Mouse (Mus musculus): ENCODE results near the gene Rad51b. TPM values are rescaled to one million over a fixed set of nuclear protein-coding genes. Genes with fewer than 3 reads are reported as not detected.

The Rad51b gene
- polyA plus RNA-seq, 1 experiment from 2014 or later, result 4.9 TPM

GRCm38 (mm10) chr12:79602641-79603040 lies 305.6 kb downstream of the Rad51b start:
- H3K4me1 ChIP-seq (ENCODE audit: control insufficient read depth, insufficient read depth, low read length), result no peaks in the 10 kb centered on the region
- no peak overlapping the region for H3K27ac ChIP-seq (replicated peaks; ENCODE audit: low read depth, low read length)
- no peaks in the 10 kb centered on the region for H3K36me3 ChIP-seq (replicated peaks; ENCODE audit: control insufficient read depth, insufficient read depth, low read depth, low read length)
- WGBS, result 74% methylated on average over 3 of the region's 3 CpGs
- H3K9ac ChIP-seq (replicated peaks; ENCODE audit: low read length), result no peak overlapping the region
- no peaks in the 10 kb centered on the region for H3K9me3 ChIP-seq (replicated peaks; ENCODE audit: control insufficient read depth, low read length)
- no peaks in the 10 kb centered on the region for H3K27me3 ChIP-seq (ENCODE audit: control insufficient read depth, insufficient read depth, low read length)
- no peak overlapping the region for H3K4me2 ChIP-seq (ENCODE audit: low read depth, low read length)
- no peak for DNase-seq (ENCODE audit: low spot score)
- no peak overlapping the region for H3K4me3 ChIP-seq (ENCODE audit: low read depth, low read length)
- ATAC-seq (replicated peaks; ENCODE audit: insufficient number of reproducible peaks, low FRiP score, low TSS enrichment, low read depth), result no peak

GRCm38 (mm10) chr12:79604850-79605249 lies 307.8 kb downstream of the Rad51b start:
- no peak for ATAC-seq (replicated peaks; ENCODE audit: insufficient number of reproducible peaks, low FRiP score, low TSS enrichment, low read depth)
- H3K36me3 ChIP-seq (replicated peaks; ENCODE audit: control insufficient read depth, insufficient read depth, low read depth, low read length), result no peaks in the 10 kb centered on the region
- 82% methylated on average over 2 of the region's 2 CpGs for WGBS
- H3K9ac ChIP-seq (replicated peaks; ENCODE audit: low read length), result no peak overlapping the region
- H3K4me1 ChIP-seq (ENCODE audit: control insufficient read depth, insufficient read depth, low read length), result no peaks in the 10 kb centered on the region
- no peak for DNase-seq (ENCODE audit: low spot score)
- H3K4me2 ChIP-seq (ENCODE audit: low read depth, low read length), result no peak overlapping the region
- H3K9me3 ChIP-seq (replicated peaks; ENCODE audit: control insufficient read depth, low read length), result no peaks in the 10 kb centered on the region
- H3K27me3 ChIP-seq (ENCODE audit: control insufficient read depth, insufficient read depth, low read length), result no peaks in the 10 kb centered on the region
- no peak overlapping the region for H3K27ac ChIP-seq (replicated peaks; ENCODE audit: low read depth, low read length)
- no peak overlapping the region for H3K4me3 ChIP-seq (ENCODE audit: low read depth, low read length)

GRCm38 (mm10) chr12:79606197-79606631 lies 309.1 kb downstream of the Rad51b start:
- H3K27me3 ChIP-seq (ENCODE audit: control insufficient read depth, insufficient read depth, low read length), result no peaks in the 10 kb centered on the region
- H3K27ac ChIP-seq (replicated peaks; ENCODE audit: low read depth, low read length), result no peak overlapping the region
- H3K4me1 ChIP-seq (ENCODE audit: control insufficient read depth, insufficient read depth, low read length), result no peaks in the 10 kb centered on the region
- WGBS, result 91% methylated on average over 11 of the region's 11 CpGs
- no peak overlapping the region for H3K4me3 ChIP-seq (ENCODE audit: low read depth, low read length)
- DNase-seq (ENCODE audit: low spot score) (no peak), ATAC-seq (replicated peaks; ENCODE audit: insufficient number of reproducible peaks, low FRiP score, low TSS enrichment, low read depth) (no peak)
- no peak overlapping the region for H3K9ac ChIP-seq (replicated peaks; ENCODE audit: low read length)
- H3K9me3 ChIP-seq (replicated peaks; ENCODE audit: control insufficient read depth, low read length), result no peaks in the 10 kb centered on the region
- H3K36me3 ChIP-seq (replicated peaks; ENCODE audit: control insufficient read depth, insufficient read depth, low read depth, low read length), result no peaks in the 10 kb centered on the region
- no peak overlapping the region for H3K4me2 ChIP-seq (ENCODE audit: low read depth, low read length)

DNA sequence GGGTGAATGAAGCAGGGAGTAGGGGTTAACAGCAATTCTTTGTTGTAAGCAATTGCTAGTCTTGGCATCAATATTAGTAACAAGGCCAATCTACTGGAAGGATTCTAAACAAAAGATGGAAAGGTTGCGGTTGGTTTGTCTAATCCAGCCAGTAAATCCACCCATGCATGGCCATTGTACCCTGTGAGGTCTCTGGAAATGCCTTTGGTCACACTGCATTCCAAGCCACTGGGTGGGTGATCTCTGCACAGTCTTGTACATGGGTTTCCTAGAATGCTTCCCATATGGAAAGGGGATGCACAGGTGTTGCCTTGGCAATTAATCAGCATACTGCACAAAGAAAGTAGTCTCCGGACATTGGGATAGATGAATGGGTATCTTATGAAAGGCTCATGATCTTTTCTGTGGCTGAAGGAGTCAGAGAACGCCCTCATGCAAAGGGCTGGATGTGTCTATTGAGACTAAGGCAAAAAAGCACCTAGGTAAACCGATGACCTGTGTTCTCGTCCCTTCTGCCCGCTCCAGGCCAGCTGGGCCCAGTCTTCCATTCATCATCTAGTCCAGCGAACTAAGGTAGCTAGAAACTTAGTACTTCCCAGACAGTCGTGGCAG lies 312.4 kb downstream of the Rad51b start:
- 78% methylated on average over 8 of the region's 8 CpGs for WGBS
- H3K27me3 ChIP-seq (ENCODE audit: control insufficient read depth, insufficient read depth, low read length), result no peaks in the 10 kb centered on the region
- DNase-seq (ENCODE audit: low spot score) (no peak), ATAC-seq (replicated peaks; ENCODE audit: insufficient number of reproducible peaks, low FRiP score, low TSS enrichment, low read depth) (no peak)
- H3K4me3 ChIP-seq (ENCODE audit: low read depth, low read length), result no peak overlapping the region
- no peaks in the 10 kb centered on the region for H3K9me3 ChIP-seq (replicated peaks; ENCODE audit: control insufficient read depth, low read length)
- no peak overlapping the region for H3K27ac ChIP-seq (replicated peaks; ENCODE audit: low read depth, low read length)
- no peak overlapping the region for H3K9ac ChIP-seq (replicated peaks; ENCODE audit: low read length)
- H3K4me2 ChIP-seq (ENCODE audit: low read depth, low read length), result no peak overlapping the region
- no peaks in the 10 kb centered on the region for H3K36me3 ChIP-seq (replicated peaks; ENCODE audit: control insufficient read depth, insufficient read depth, low read depth, low read length)
- H3K4me1 ChIP-seq (ENCODE audit: control insufficient read depth, insufficient read depth, low read length), result no peaks in the 10 kb centered on the region

GRCm38 (mm10) chr12:79610511-79611103 lies 313.5 kb downstream of the Rad51b start:
- no peaks in the 10 kb centered on the region for H3K36me3 ChIP-seq (replicated peaks; ENCODE audit: control insufficient read depth, insufficient read depth, low read depth, low read length)
- H3K4me2 ChIP-seq (ENCODE audit: low read depth, low read length), result no peak overlapping the region
- no peaks in the 10 kb centered on the region for H3K4me1 ChIP-seq (ENCODE audit: control insufficient read depth, insufficient read depth, low read length)
- no peaks in the 10 kb centered on the region for H3K27me3 ChIP-seq (ENCODE audit: control insufficient read depth, insufficient read depth, low read length)
- DNase-seq (ENCODE audit: low spot score) (no peak), ATAC-seq (replicated peaks; ENCODE audit: insufficient number of reproducible peaks, low FRiP score, low TSS enrichment, low read depth) (no peak)
- H3K9ac ChIP-seq (replicated peaks; ENCODE audit: low read length), result no peak overlapping the region
- 76% methylated on average over 6 of the region's 6 CpGs for WGBS
- H3K27ac ChIP-seq (replicated peaks; ENCODE audit: low read depth, low read length), result no peak overlapping the region
- no peak overlapping the region for H3K4me3 ChIP-seq (ENCODE audit: low read depth, low read length)
- no peaks in the 10 kb centered on the region for H3K9me3 ChIP-seq (replicated peaks; ENCODE audit: control insufficient read depth, low read length)

DNA sequence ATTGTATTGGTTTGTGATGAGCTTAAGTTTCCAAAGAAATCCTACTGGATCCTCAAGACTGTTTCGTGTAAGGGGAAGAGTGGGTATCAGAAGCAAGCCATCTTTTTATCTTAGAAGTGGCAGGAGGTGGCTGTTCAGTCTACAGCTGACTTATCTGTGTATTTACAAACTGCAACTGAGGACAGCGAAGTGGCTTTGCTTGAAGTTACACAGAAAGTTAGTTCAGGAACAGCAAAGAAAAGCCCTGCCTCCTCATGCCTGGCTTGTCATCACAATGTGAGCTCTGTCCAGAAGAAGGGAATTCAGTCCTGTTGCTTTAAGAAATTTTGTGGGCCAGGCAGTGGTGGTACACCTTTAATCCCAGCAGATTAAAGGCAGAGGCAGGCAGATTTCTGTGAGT lies 314.6 kb downstream of the Rad51b start:
- ATAC-seq (replicated peaks; ENCODE audit: insufficient number of reproducible peaks, low FRiP score, low TSS enrichment, low read depth), result no peak
- Histone ChIP-seq H3K36me3 (replicated peaks; ENCODE audit: control insufficient read depth, insufficient read depth, low read depth, low read length) (no peaks in the 10 kb centered on the region), H3K27me3 (ENCODE audit: control insufficient read depth, insufficient read depth, low read length) (no peaks in the 10 kb centered on the region), H3K4me3 (ENCODE audit: low read depth, low read length) (no peak overlapping the region), H3K9ac (replicated peaks; ENCODE audit: low read length) (no peak overlapping the region), H3K4me2 (ENCODE audit: low read depth, low read length) (no peak overlapping the region), H3K4me1 (ENCODE audit: control insufficient read depth, insufficient read depth, low read length) (no peaks in the 10 kb centered on the region), H3K27ac (replicated peaks; ENCODE audit: low read depth, low read length) (no peak overlapping the region), H3K9me3 (replicated peaks; ENCODE audit: control insufficient read depth, low read length) (no peaks in the 10 kb centered on the region)
- DNase-seq (ENCODE audit: low spot score), result no peak
- WGBS, result 92% methylated on average over 2 of the region's 2 CpGs

DNA sequence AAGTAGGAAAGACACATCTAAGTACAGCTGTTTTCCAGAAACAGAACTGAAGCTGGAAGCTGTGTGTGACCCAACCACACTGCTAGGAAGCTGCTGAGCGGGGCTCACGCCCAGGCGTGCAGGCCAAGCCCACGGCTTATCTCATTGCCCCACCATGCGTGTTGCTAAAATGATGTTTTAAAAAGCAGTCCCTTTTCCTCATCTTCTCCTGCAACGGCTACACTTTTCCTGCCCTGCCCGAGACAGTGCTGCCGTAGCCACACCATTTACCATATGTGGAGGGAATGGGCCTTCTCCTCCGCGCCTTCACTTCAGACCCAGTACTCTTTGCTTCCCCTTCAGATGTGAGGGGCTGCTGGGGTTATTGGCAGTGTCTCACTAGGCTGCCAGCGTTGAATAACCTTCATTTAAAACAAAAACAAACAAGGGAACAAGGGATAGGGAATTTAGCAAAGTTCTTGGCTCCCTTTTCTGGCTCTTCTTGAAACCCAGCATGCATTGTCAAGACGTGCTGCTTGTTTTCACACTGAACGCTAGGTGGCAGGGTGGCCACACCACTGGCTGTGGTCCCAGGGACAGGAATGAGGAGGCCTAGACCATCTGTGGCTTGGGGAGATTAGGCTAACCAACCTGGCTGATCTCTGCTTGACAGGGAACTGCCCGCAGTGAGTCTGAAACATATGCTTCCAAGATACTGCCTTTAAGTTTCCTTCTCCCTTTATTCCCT lies 315.4 kb downstream of the Rad51b start:
- no peaks in the 10 kb centered on the region for H3K36me3 ChIP-seq (replicated peaks; ENCODE audit: control insufficient read depth, insufficient read depth, low read depth, low read length)
- no peaks in the 10 kb centered on the region for H3K27me3 ChIP-seq (ENCODE audit: control insufficient read depth, insufficient read depth, low read length)
- H3K4me2 ChIP-seq (ENCODE audit: low read depth, low read length), result no peak overlapping the region
- ATAC-seq (replicated peaks; ENCODE audit: insufficient number of reproducible peaks, low FRiP score, low TSS enrichment, low read depth) (peak; percentile 91), DNase-seq (ENCODE audit: low spot score) (peak; percentile 95)
- H3K9ac ChIP-seq (replicated peaks; ENCODE audit: low read length), result no peak overlapping the region; the same call in 1 of the 2 replicates
- no peaks in the 10 kb centered on the region for H3K9me3 ChIP-seq (replicated peaks; ENCODE audit: control insufficient read depth, low read length)
- WGBS, result 49% methylated on average over 14 of the region's 14 CpGs
- peak overlapping the region; percentile 10; the same call in 1 of the 2 replicates for H3K27ac ChIP-seq (replicated peaks; ENCODE audit: low read depth, low read length)
- H3K4me3 ChIP-seq (ENCODE audit: low read depth, low read length), result no peak overlapping the region
- H3K4me1 ChIP-seq (ENCODE audit: control insufficient read depth, insufficient read depth, low read length), result no peaks in the 10 kb centered on the region

Data from embryonic facial prominence, embryonic 11.5 days (tissue).